ENCODE assay signal across 24 mouse cellular contexts in the genomic region with DNA sequence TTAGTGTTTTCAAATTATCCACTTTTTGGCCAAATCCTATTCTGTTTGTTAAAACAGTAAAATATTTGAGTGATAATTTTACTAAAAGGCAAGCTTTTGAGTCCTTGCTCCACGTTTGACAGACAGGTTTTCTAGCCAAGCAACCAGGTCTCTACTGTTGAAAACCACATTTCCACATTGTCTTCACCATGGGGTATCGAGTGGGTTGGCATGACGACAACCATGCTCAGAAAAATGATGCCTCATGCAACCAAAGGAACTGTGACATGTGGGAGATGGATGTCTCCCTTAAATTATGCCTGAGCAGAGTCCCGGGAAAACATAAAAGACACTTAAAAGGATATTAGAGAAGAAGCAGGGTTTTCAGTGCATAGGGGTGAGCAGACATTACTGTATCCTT. TPM values are rescaled to one million over a fixed set of nuclear protein-coding genes. Genes with fewer than 3 reads are reported as not detected.
A peak's percentile ranks its signal among the peaks of the same experiment; 100 is the strongest.
DNase-seq lines count a peak whose midpoint lies in the region; ATAC-seq and TF ChIP-seq lines count a peak whose summit lies in the region.
"Had no signal": no experiment of that assay in that cellular context is flagged by ENCODE, and none has a peak within 500 bp of the region (broad histone marks: within the 10 kb centered on the region; RNA-seq: fewer than 3 reads in every experiment).

No protein-coding gene starts in this region.

- TF ChIP-seq CTCF in left cerebral cortex, adult 2 months (IDR thresholded peaks at IDR 0.05), result no peak

- H3K36me3 ChIP-seq in liver, embryonic 11.5 days (ENCODE audit: control insufficient read depth, insufficient read depth, low read length), result no peaks in the 10 kb centered on the region
- H3K36me3 ChIP-seq: G1E had no signal

- intact Hi-C loops in left cerebral cortex, postnatal 4 days (cut with DNase I), result no loop called here
- intact Hi-C loops in left cerebral cortex, adult 2 months (cut with DNase I), result no loop called here

- 69% methylated on average over 4 of the region's 4 CpGs for WGBS in liver, embryonic 11.5 days

- no peak overlapping the region for H3K4me2 ChIP-seq in liver, embryonic 11.5 days

- H3K9ac ChIP-seq in liver, embryonic 11.5 days (ENCODE audit: low read depth, low read length), result no peak overlapping the region

- ATAC-seq in liver, embryonic 11.5 days (replicated peaks; ENCODE audit: low FRiP score), result no peak
- ATAC-seq: activated CD4-positive, CD25-positive, alpha-beta regulatory T cell, adult 4 months; CD4-positive, CD25-positive, alpha-beta regulatory T cell, adult 4 months; Patski had no signal

- no peak overlapping the region for H3K4me3 ChIP-seq in left cerebral cortex, adult 2 months
- no peak overlapping the region for H3K4me3 ChIP-seq in liver, embryonic 11.5 days (ENCODE audit: low read depth, low read length)

- no peaks in the 10 kb centered on the region for H3K27me3 ChIP-seq in liver, embryonic 11.5 days (replicated peaks; ENCODE audit: control insufficient read depth, insufficient read depth, low read length)
- H3K27me3 ChIP-seq: Patski had no signal

- peak; percentile 65 to 72 for DNase-seq in cerebellum, postnatal 10 days
- DNase-seq in cerebellum, postnatal 36 days, result no peak
- DNase-seq in cerebellum, postnatal 14 days, result peak; percentile 68 to 71
- DNase-seq in cerebellum, adult 11-12 months, result no peak
- peak; percentile 6 for DNase-seq in left cerebral cortex, postnatal 4 days
- DNase-seq in left cerebral cortex, adult 2 months (ENCODE audit: extremely low spot score in 1 of 2, low spot score in 2 of 2), result no peak
- DNase-seq in 3T3-L1 (ENCODE audit: low read depth, low spot score), result peak; percentile 48
- no peak for DNase-seq in liver, embryonic 11.5 days (ENCODE audit: low spot score)
- DNase-seq: adrenal gland, adult 2 months; adrenal gland, adult 8-10 months; adrenal gland, postnatal 10 days; adrenal gland, postnatal 14 days; adrenal gland, postnatal 25 days; adrenal gland, postnatal 36 days; B cell, adult 2 months; cerebellum, adult 11 months; cerebellum, adult 18-20 months; cerebellum, adult 2 months had no signal

- H3K4me1 ChIP-seq in liver, embryonic 11.5 days (replicated peaks; ENCODE audit: control insufficient read depth, insufficient read depth, low read length), result no peaks in the 10 kb centered on the region

- no peak overlapping the region for H3K27ac ChIP-seq in left cerebral cortex, adult 2 months
- no peak overlapping the region for H3K27ac ChIP-seq in liver, embryonic 11.5 days (ENCODE audit: low read depth, low read length)

- no peaks in the 10 kb centered on the region for H3K9me3 ChIP-seq in liver, embryonic 11.5 days (ENCODE audit: control insufficient read depth, low read length)

RNA-seq across cellular contexts. Expression of a gene that starts 41.9 kb away (rescaled TPM):
- 10 to 100 TPM; 71.2 to 77.0 TPM for total RNA-seq in left cerebral cortex, postnatal 4 days (2021)
- total RNA-seq in left cerebral cortex, adult 2 months (2021), result 10 to 100 TPM; 37.9 to 42.2 TPM
- 4.8 and 5.4 TPM in 2 replicates for polyA plus RNA-seq in liver, embryonic 11.5 days (2014; fragmentation: Nextera tagmentation; extraction: Ambion mirVana)
- total RNA-seq: CH12.LX, MEL had no signal
- polyA plus RNA-seq: activated CD4-positive, CD25-positive, alpha-beta regulatory T cell, adult 4 months; G1E had no signal

RNA-seq across cellular contexts. Expression of a gene that starts 50.2 kb away (rescaled TPM):
- total RNA-seq in left cerebral cortex, postnatal 4 days (2021), result 10 to 100 TPM; 88.6 to 95.3 TPM
- 100 to 1,000 TPM; 424 to 452 TPM for total RNA-seq in left cerebral cortex, adult 2 months (2021)
- 0.95 and 1.4 TPM in 2 replicates for polyA plus RNA-seq in liver, embryonic 11.5 days (2014; fragmentation: Nextera tagmentation; extraction: Ambion mirVana)
- total RNA-seq: CH12.LX, G1E, MEL had no signal
- polyA plus RNA-seq: activated CD4-positive, CD25-positive, alpha-beta regulatory T cell, adult 4 months; CD4-positive, CD25-positive, alpha-beta regulatory T cell, adult 4 months; G1E had no signal

Comparison
In these comparisons a context has a peak if more than half of its experiments do, and no peak if none do; other contexts are left out.
1. DNase-seq: peak in cerebellum, postnatal 10 days (2 of 2), cerebellum, postnatal 14 days (2 of 2), left cerebral cortex, postnatal 4 days (single experiment) and 3T3-L1 (single experiment); none in cerebellum, postnatal 36 days (0 of 2), cerebellum, adult 11-12 months (single experiment), left cerebral cortex, adult 2 months (0 of 2) and liver, embryonic 11.5 days (single experiment).
2. RNA of a gene that starts 50.2 kb away (total RNA-seq): 424 to 452 TPM in left cerebral cortex, adult 2 months; 88.6 to 95.3 TPM in left cerebral cortex, postnatal 4 days; every median in the first group is over 4 times any median in the second.